Mouse (Mus musculus) stomach, embryonic 14.5 days (tissue): ENCODE data around the gene Dhcr24. TPM values are rescaled to one million over a fixed set of nuclear protein-coding genes. Genes with fewer than 3 reads are reported as not detected.

Source experiments
- ATAC-seq: fragments of 200-750 bp; cut with Nextera tagmentation; 2 replicates; pipeline ENCODE4 v1.8.0; 2017; ENCODE audit warnings: low read depth, moderate TSS enrichment; ENCODE audit not compliant: insufficient number of reproducible peaks, insufficient read depth, low FRiP score
- H3K27ac ChIP-seq: fragments of 300-500 bp; sonication (generic); 2 replicates; pipeline ENCODE4 v1.5.1; 2014; ENCODE audit warnings: mild to moderate bottlenecking, low read length, moderate library complexity, mixed read lengths
- H3K27me3 ChIP-seq: fragments of 300-500 bp; sonication (generic); 2 replicates; pipeline ENCODE4 v1.6.1; 2014; ENCODE audit warnings: low read length, control low read depth, mixed read lengths; ENCODE audit not compliant: control insufficient read depth, insufficient read depth
- H3K36me3 ChIP-seq: fragments of 300-500 bp; sonication (generic); 2 replicates; pipeline ENCODE4 v1.6.1; 2014; ENCODE audit warnings: mild to moderate bottlenecking, control low read depth, low read length, moderate library complexity, mixed read lengths; ENCODE audit not compliant: control insufficient read depth, insufficient read depth
- H3K4me1 ChIP-seq: fragments of 300-500 bp; sonication (generic); 2 replicates; pipeline ENCODE4 v1.6.1; 2014; ENCODE audit warnings: low read length, control low read depth, mixed read lengths; ENCODE audit not compliant: control insufficient read depth, insufficient read depth
- H3K4me2 ChIP-seq: fragments of 300-500 bp; sonication (generic); replicated peaks from 2 replicates; pipeline ENCODE4 v1.6.1; 2014; ENCODE audit warnings: low read depth, low read length, control low read depth
- H3K4me3 ChIP-seq: fragments of 300-500 bp; sonication (generic); 2 replicates; pipeline ENCODE4 v1.5.1; 2014; ENCODE audit warnings: low read depth, low read length, control low read depth
- H3K9ac ChIP-seq: fragments of 300-500 bp; sonication (generic); replicated peaks from 2 replicates; pipeline ENCODE4 v1.6.1; 2014; ENCODE audit warnings: low read depth, mild to moderate bottlenecking, control low read depth, low read length, moderate library complexity, mixed read lengths
- H3K9me3 ChIP-seq: fragments of 300-500 bp; sonication (generic); 2 replicates; pipeline ENCODE4 v1.6.1; 2016; ENCODE audit warnings: low read depth, low read length, control low read depth; ENCODE audit not compliant: control insufficient read depth
- WGBS: fragments of 180-500 bp; shearing (Covaris S2); extraction: QIAGEN DNeasy Blood & Tissue Kit; methylation state at CpG from one replicate; pipeline ENCODE4 v1.1.7; 2014; 5-methylcytosine and 5-hydroxymethylcytosine counted together
- polyA plus RNA-seq: library from polyadenylated mRNA; unstranded; fragments of >200 nt; fragmentation: Nextera tagmentation; extraction: Ambion mirVana; gene quantifications from 2 replicates; pipeline ENCODE4 v1.2.1, GENCODE M21; 2014

The Dhcr24 gene
- polyA plus RNA-seq, 1 experiment from 2014 or later: 29.8 TPM

DNA sequence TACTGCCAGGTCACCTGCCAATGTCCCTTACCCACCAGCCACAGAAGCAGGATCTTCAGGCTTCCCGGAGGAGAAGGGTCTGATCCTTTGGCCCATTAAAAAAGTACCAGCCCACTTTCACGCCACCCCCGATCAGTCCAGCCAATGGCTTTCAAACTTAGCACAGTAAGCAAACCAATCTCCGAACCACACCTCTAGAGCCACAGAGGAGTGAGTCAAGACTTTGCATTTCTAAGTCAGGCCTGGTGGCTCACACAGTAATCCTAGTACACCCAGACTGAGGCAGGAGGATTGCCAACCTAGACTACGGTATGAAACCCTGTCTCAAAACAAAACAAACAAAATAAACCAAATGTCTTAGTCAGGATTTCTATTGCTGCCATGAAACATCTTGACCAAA is 68.5 kb downstream of the Dhcr24 start:
- Histone ChIP-seq H3K4me3 (no peak overlapping the region), H3K9me3 (no peaks in the 10 kb centered on the region), H3K36me3 (no peaks in the 10 kb centered on the region), H3K9ac (no peak overlapping the region), H3K4me2 (no peak overlapping the region), H3K27ac (no peak overlapping the region), H3K27me3 (0 out of 2 replicates have a peak, but pooled peaks cover under 1% of the 10 kb centered on the region), H3K4me1 (peaks cover 32% of the 10 kb centered on the region; the same call in 1 of the 2 replicates)
- 54% methylated on average over 5 of the region's 5 CpGs for WGBS
- no peak for ATAC-seq

DNA sequence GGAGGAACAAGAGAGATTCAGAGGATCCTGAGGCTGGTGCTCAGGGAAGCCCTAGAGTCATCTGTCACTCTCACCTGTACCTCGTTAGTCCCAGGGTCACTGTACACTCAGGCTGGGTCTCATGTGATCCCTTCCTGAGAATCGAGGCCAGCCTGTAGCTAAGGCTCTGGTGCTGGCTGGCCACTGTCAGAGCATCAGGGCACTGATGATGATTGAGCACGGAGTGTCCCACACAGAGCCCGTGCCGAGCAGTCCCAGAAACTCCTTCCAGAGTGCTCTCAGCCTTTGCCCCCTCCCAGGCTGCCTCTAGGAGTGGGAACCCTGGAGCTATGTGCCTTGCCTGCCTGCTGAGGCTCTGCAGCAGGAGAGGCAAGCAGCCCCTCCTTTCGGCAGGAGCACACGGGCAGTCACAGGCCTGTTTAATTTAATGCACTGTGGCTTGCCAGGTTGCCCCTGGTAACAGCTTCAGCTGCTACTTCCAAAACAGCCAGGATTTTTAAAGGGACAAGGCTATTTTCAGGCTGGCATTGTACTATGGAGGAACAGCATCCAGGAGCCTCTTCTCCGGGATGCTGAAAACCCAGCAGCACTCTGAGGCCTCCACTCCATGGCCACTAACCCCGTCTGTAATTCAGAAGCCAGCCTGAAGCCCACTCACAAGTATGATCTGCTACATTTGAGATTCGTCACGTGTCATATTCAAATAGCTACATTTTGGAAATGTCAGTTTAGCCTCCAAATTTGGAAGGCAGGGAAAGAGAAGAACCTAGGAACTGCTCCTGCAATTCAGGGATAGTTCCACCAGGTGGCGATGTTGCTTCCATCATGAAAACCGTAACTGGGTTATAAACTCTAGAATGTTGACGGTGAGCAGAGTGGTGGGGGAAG is 69.7 kb downstream of the Dhcr24 start:
- H3K9ac ChIP-seq: no peak overlapping the region
- H3K4me1 ChIP-seq: peaks cover 32% of the 10 kb centered on the region; the same call in 1 of the 2 replicates
- no peak overlapping the region for H3K4me3 ChIP-seq
- no peaks in the 10 kb centered on the region for H3K27me3 ChIP-seq
- no peaks in the 10 kb centered on the region for H3K36me3 ChIP-seq
- 19% methylated on average over 14 of the region's 14 CpGs for WGBS
- ATAC-seq: peak; percentile 48; the same call in 1 of the 2 replicates
- peak overlapping the region; percentile 3; the same call in 1 of the 2 replicates for H3K27ac ChIP-seq
- H3K9me3 ChIP-seq: no peaks in the 10 kb centered on the region
- no peak overlapping the region for H3K4me2 ChIP-seq

DNA sequence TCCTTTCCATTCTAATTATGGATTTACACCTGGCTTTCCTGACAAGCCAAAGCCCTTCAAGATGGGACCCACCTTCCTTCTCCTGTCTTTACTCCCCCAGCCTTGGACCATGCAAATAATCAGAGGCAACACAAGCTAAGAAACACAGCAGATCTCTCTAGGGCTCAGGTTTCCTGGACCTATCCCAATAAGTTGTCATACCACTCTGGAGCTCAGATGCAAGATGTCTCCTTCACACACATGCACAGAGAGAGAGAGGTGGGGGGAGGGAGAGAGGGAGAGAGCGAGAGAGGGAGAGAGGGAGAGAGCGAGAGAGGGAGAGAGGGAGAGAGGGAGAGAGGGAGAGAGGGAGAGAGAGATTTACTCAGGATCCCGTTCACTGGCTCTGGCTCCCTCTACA is 71.5 kb downstream of the Dhcr24 start:
- Histone ChIP-seq H3K9ac (no peak overlapping the region), H3K27ac (peak overlapping the region; percentile 87; the same call in 1 of the 2 replicates), H3K27me3 (no peaks in the 10 kb centered on the region), H3K36me3 (no peaks in the 10 kb centered on the region), H3K4me2 (no peak overlapping the region), H3K4me1 (peaks cover 32% of the 10 kb centered on the region; the same call in 1 of the 2 replicates), H3K9me3 (no peaks in the 10 kb centered on the region), H3K4me3 (no peak overlapping the region)
- ATAC-seq: no peak
- WGBS: 0% methylated on average over 1 of the region's 3 CpGs

DNA sequence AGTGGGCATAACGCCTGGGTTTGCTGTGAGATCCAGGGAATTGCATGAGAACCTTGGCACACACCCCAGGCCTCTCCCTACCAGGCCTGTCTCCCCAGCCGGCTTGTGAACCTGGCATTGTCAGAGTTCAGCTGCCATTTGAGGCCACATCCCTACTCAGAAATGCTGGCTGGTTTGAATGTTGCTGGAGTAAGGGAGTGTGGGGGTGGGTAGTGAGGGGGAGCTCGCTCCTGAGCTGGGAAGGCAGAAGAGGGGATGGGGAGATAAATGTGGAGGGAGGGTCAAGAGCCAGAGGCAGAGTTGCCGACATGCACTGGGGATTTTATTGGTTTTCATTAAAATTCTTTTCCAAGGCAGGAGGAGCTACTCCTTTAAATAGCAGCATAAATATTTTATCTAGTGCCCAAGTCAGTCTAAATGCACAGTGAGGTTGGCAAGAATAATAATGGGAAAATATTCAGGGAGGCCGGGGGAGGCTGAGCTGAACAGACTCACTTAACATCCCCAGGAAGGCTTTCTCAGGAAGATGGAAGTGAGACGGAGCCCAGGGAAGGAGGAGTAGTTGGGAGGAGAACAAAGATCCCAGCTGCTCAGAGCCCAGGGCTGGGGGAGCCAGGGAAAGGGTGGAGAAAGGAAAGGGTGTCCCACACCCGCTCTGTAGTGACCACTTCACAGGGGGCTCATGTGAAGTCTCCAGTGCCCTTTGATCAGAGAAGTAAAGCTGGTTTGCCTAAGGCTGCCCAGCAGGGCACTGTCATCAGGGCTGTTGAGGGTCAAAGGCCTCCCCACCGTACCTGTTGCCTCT is 72.6 kb downstream of the Dhcr24 start:
- no peak overlapping the region for H3K4me3 ChIP-seq
- WGBS: 25% methylated on average over 8 of the region's 8 CpGs
- H3K27me3 ChIP-seq: no peaks in the 10 kb centered on the region
- no peaks in the 10 kb centered on the region for H3K9me3 ChIP-seq
- peak overlapping the region; percentile 87 for H3K27ac ChIP-seq
- peak; percentile 21; the same call in 1 of the 2 replicates for ATAC-seq
- H3K9ac ChIP-seq: no peak overlapping the region
- H3K4me1 ChIP-seq: peaks cover 32% of the 10 kb centered on the region; the same call in 1 of the 2 replicates
- H3K36me3 ChIP-seq: no peaks in the 10 kb centered on the region
- no peak overlapping the region for H3K4me2 ChIP-seq

DNA sequence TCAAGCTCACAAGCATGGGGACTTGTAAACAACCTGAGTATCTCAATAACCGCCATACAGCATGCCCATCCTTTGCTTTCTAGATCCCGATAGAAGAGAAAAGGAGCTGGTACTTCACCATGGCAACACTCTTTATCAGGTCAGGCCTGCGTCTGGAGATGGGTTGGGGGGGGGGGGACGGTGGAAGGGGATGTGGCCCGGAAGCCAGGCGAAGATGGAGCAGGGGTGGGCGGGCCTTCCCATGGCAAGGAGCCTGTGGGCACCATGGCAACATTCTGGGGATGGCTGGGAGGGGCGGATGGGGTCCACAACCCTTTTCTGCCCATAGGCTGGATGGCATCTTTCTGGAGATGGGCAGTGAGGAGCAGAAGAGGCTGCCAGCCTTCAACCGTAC is 73.2 kb downstream of the Dhcr24 start:
- H3K27ac ChIP-seq: peak overlapping the region; percentile 87
- H3K9ac ChIP-seq: no peak overlapping the region
- WGBS: 45% methylated on average over 9 of the region's 9 CpGs

More for the DNA sequence above, 73.2 kb downstream of the Dhcr24 start:
- Histone ChIP-seq H3K4me1 (peaks cover 29% of the 10 kb centered on the region; the same call in 1 of the 2 replicates), H3K36me3 (no peaks in the 10 kb centered on the region), H3K4me3 (no peak overlapping the region), H3K9me3 (no peaks in the 10 kb centered on the region), H3K4me2 (no peak overlapping the region), H3K27me3 (no peaks in the 10 kb centered on the region)
- ATAC-seq: no peak

Other genes starting within 250 kb of the Dhcr24 start
- 12.0 and 13.8 TPM in 2 replicates for gene Usp24, start 244.8 kb upstream of the Dhcr24 start, polyA plus RNA-seq
- 7.7 and 7.9 TPM in 2 replicates for gene Pcsk9, start 96.7 kb upstream of the Dhcr24 start, polyA plus RNA-seq
- not detected in 2 replicates for gene Bsnd, start 68.8 kb upstream of the Dhcr24 start, polyA plus RNA-seq
- gene Lexm, start 56.2 kb downstream of the Dhcr24 start, polyA plus RNA-seq: not detected in 2 replicates
- 2.7 and 3.7 TPM in 2 replicates for gene Ttc22, start 61.4 kb downstream of the Dhcr24 start, polyA plus RNA-seq
- gene Pars2, start 90.0 kb downstream of the Dhcr24 start, polyA plus RNA-seq: 14.5 and 15.1 TPM in 2 replicates
- 79.5 and 80.4 TPM in 2 replicates for gene Ttc4, start 117.9 kb downstream of the Dhcr24 start, polyA plus RNA-seq
- 0.10 TPM in 1 of 2 replicates, not detected in the other for gene Mroh7, start 169.9 kb downstream of the Dhcr24 start, polyA plus RNA-seq
- gene Fam151a, start 172.9 kb downstream of the Dhcr24 start, polyA plus RNA-seq: 4.3 and 4.9 TPM in 2 replicates
- gene Acot11, start 244.0 kb downstream of the Dhcr24 start, polyA plus RNA-seq: 3.7 and 3.9 TPM in 2 replicates